Mouse (Mus musculus) forebrain, embryonic 10.5 days (tissue): ENCODE results near the gene Tep1. TPM values are rescaled to one million over a fixed set of nuclear protein-coding genes. Genes with fewer than 3 reads are reported as not detected.

Source experiments
- polyA plus RNA-seq: library from polyadenylated mRNA; unstranded; fragments of >200 nt; fragmentation: Nextera tagmentation; extraction: Ambion mirVana; gene quantifications from 2 replicates; pipeline ENCODE4 v1.2.1, GENCODE M21; 2016

The Tep1 gene
- polyA plus RNA-seq, 1 experiment from 2014 or later = 5.2 TPM

Other genes starting within 250 kb of the Tep1 start
- not detected in 2 replicates for gene Olfr745, start 231.2 kb downstream of the Tep1 start, polyA plus RNA-seq
- gene Olfr746, start 223.5 kb downstream of the Tep1 start, polyA plus RNA-seq = not detected in 2 replicates
- not detected in 2 replicates for gene Olfr747, start 177.4 kb downstream of the Tep1 start, polyA plus RNA-seq
- not detected in 2 replicates for gene Olfr748, start 163.2 kb downstream of the Tep1 start, polyA plus RNA-seq
- not detected in 2 replicates for gene Olfr749, start 125.5 kb downstream of the Tep1 start, polyA plus RNA-seq
- 107 and 109 TPM in 2 replicates for gene Ttc5, start 85.0 kb downstream of the Tep1 start, polyA plus RNA-seq
- not detected in 2 replicates for gene Ccnb1ip1, start 62.8 kb downstream of the Tep1 start, polyA plus RNA-seq
- 76.7 and 84.4 TPM in 2 replicates for gene Parp2, start 62.7 kb downstream of the Tep1 start, polyA plus RNA-seq
- 0.09 and 0.14 TPM in 2 replicates for gene Klhl33, start 26.9 kb upstream of the Tep1 start, polyA plus RNA-seq
- gene Osgep, start 54.3 kb upstream of the Tep1 start, polyA plus RNA-seq = 190 and 197 TPM in 2 replicates
- 503 and 517 TPM in 2 replicates for gene Apex1, start 54.4 kb upstream of the Tep1 start, polyA plus RNA-seq
- 44.8 and 45.3 TPM in 2 replicates for gene Pip4p1, start 60.3 kb upstream of the Tep1 start, polyA plus RNA-seq
- gene Pnp, start 60.5 kb upstream of the Tep1 start, polyA plus RNA-seq = 82.4 and 83.6 TPM in 2 replicates
- gene Gm49342, start 74.0 kb upstream of the Tep1 start, polyA plus RNA-seq = not detected in 2 replicates
- gene Pnp2, start 85.4 kb upstream of the Tep1 start, polyA plus RNA-seq = 0.73 and 1.3 TPM in 2 replicates
- not detected in 2 replicates for gene Rnase10, start 137.2 kb upstream of the Tep1 start, polyA plus RNA-seq
- not detected in 2 replicates for gene Rnase9, start 171.3 kb upstream of the Tep1 start, polyA plus RNA-seq
- not detected in 2 replicates for gene Rnase11, start 179.6 kb upstream of the Tep1 start, polyA plus RNA-seq
- gene Rnase12, start 187.1 kb upstream of the Tep1 start, polyA plus RNA-seq = not detected in 2 replicates
- not detected in 2 replicates for gene Olfr750, start 203.9 kb upstream of the Tep1 start, polyA plus RNA-seq
- 6.6 and 6.8 TPM in 2 replicates for gene Rnase4, start 220.5 kb upstream of the Tep1 start, polyA plus RNA-seq
- gene Ang, start 220.6 kb upstream of the Tep1 start, polyA plus RNA-seq = 1.7 and 1.9 TPM in 2 replicates
- gene Eddm3b, start 243.9 kb upstream of the Tep1 start, polyA plus RNA-seq = 0.28 TPM in 1 of 2 replicates, not detected in the other